Mouse (Mus musculus): Measurements from ENCODE around the gene Aadacl3.

DNA sequence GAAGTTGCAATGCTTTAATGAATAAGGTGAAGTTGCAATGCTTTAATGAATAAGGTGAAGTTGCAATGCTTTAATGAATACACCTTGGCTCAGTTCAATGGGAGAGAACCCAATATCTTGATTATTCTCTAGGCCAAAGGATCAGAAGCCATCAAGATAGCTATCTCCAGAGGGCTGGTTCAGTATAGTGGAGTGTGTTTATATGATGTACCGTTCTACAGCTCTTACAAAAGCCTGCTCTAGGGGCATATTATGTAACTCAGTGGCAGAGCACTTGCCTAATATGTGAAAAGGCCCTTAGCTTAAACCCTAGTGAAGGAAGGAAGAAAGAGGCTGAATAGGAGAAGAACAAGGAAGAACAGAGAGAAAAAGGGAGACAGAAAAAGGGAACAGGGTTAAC, 22.0 kb downstream of the Aadacl3 start:
- TF ChIP-seq POLR2A (IDR thresholded peaks at IDR 0.05; ENCODE audit: control insufficient read depth, extremely low read depth, insufficient read depth, low read length, poor library complexity): no peak
- TF ChIP-seq CTCF (IDR thresholded peaks at IDR 0.05; ENCODE audit: borderline replicate concordance, control insufficient read depth, extremely low read depth, insufficient read depth, low read length, poor library complexity): no peak

Data from thymus, adult 2 months (tissue).